Mouse (Mus musculus) heart, embryonic 12.5 days (tissue): ENCODE data around the gene Slc8a1. TPM values are rescaled to one million over a fixed set of nuclear protein-coding genes. Genes with fewer than 3 reads are reported as not detected.

Experiments used
- ATAC-seq: fragments of 200-750 bp; cut with Nextera tagmentation; 2 replicates; pipeline ENCODE4 v1.8.0; 2017; ENCODE audit warnings: moderate TSS enrichment, moderate library complexity; ENCODE audit not compliant: insufficient number of reproducible peaks, low FRiP score
- H3K27ac ChIP-seq: fragments of 300-500 bp; sonication (generic); 2 replicates; pipeline ENCODE4 v1.5.1; 2016; ENCODE audit warnings: mild to moderate bottlenecking, moderate library complexity; ENCODE audit not compliant: poor library complexity, severe bottlenecking
- H3K27me3 ChIP-seq: fragments of 300-500 bp; sonication (generic); replicated peaks from 2 replicates; pipeline ENCODE4 v1.6.1; 2016; ENCODE audit warnings: mild to moderate bottlenecking, moderate library complexity
- H3K36me3 ChIP-seq: fragments of 300-500 bp; sonication (generic); 2 replicates; pipeline ENCODE4 v1.6.1; 2016; ENCODE audit warnings: mild to moderate bottlenecking, moderate library complexity
- H3K4me1 ChIP-seq: fragments of 300-500 bp; sonication (generic); replicated peaks from 2 replicates; pipeline ENCODE4 v1.6.1; 2016; ENCODE audit warnings: mild to moderate bottlenecking
- H3K4me2 ChIP-seq: fragments of 300-500 bp; sonication (generic); 2 replicates; pipeline ENCODE4 v1.6.1; 2016; ENCODE audit warnings: mild to moderate bottlenecking, moderate library complexity
- H3K4me3 ChIP-seq: fragments of 300-500 bp; sonication (generic); 2 replicates; pipeline ENCODE4 v1.5.1; 2016; ENCODE audit warnings: mild to moderate bottlenecking
- H3K9ac ChIP-seq: fragments of 300-500 bp; sonication (generic); 2 replicates; pipeline ENCODE4 v1.6.1; 2016; ENCODE audit warnings: mild to moderate bottlenecking, moderate library complexity
- H3K9me3 ChIP-seq: fragments of 300-500 bp; sonication (generic); replicated peaks from 2 replicates; pipeline ENCODE4 v1.6.1; 2016; ENCODE audit warnings: mild to moderate bottlenecking, moderate library complexity
- WGBS: fragments of 180-500 bp; shearing (Covaris S2); methylation state at CpG from one replicate; pipeline ENCODE4 v1.1.7; 2016; 5-methylcytosine and 5-hydroxymethylcytosine counted together
- polyA plus RNA-seq: library from polyadenylated mRNA; unstranded; fragments of >200 nt; fragmentation: Nextera tagmentation; extraction: Ambion mirVana; gene quantifications from 2 replicates; pipeline ENCODE4 v1.2.1, GENCODE M21; 2016

The Slc8a1 gene
- polyA plus RNA-seq, 1 experiment from 2014 or later, result 100 TPM

- Histone ChIP-seq H3K4me3 (no peak overlapping the region), H3K27ac (peak overlapping the region; percentile 76), H3K4me2 (peak overlapping the region; percentile 11; the same call in 1 of the 2 replicates), H3K9ac (no peak overlapping the region), H3K4me1 (peaks cover 34% of the 10 kb centered on the region), H3K27me3 (no peaks in the 10 kb centered on the region), H3K9me3 (no peaks in the 10 kb centered on the region), H3K36me3 (no peaks in the 10 kb centered on the region)
- WGBS, result 47% methylated on average over 9 of the region's 9 CpGs
- ATAC-seq, result no peak; the same call in 1 of the 2 replicates
These were observed 199.7 kb downstream of the Slc8a1 start for GRCm38 (mm10) chr17:81538163-81539160.

DNA sequence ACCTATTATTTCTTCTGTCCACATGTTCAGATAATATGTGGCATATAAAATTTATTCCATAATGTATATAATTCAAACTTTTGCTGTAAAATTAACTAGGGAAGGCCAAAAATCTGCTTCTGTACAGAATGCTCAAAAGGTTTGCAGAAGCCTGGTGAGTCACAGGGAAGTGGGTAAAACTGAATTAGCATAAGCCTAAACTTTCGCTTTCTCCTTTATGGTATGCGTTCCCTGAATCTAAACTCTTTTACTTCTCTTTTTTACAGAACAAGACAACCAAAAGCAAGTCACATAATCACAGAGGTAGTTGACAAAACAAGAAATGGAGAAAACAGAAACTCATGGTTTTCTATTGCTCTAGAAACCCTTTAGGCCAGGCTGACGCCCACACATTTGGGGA lies 202.1 kb downstream of the Slc8a1 start:
- WGBS, result 83% methylated on average over 3 of the region's 3 CpGs
- H3K27me3 ChIP-seq, result no peaks in the 10 kb centered on the region
- no peaks in the 10 kb centered on the region for H3K9me3 ChIP-seq
- H3K4me1 ChIP-seq, result peaks cover 26% of the 10 kb centered on the region
- H3K4me3 ChIP-seq, result no peak overlapping the region
- H3K36me3 ChIP-seq, result no peaks in the 10 kb centered on the region
- no peak for ATAC-seq
- H3K9ac ChIP-seq, result no peak overlapping the region
- H3K4me2 ChIP-seq, result no peak overlapping the region
- H3K27ac ChIP-seq, result no peak overlapping the region

GRCm38 (mm10) chr17:81529849-81530248 lies 208.3 kb downstream of the Slc8a1 start:
- Histone ChIP-seq H3K9ac (no peak overlapping the region; the same call in 1 of the 2 replicates), H3K4me1 (peaks cover 22% of the 10 kb centered on the region), H3K4me3 (no peak overlapping the region), H3K27me3 (no peaks in the 10 kb centered on the region), H3K4me2 (no peak overlapping the region), H3K27ac (peak overlapping the region; percentile 14; the same call in 1 of the 2 replicates), H3K9me3 (no peaks in the 10 kb centered on the region), H3K36me3 (no peaks in the 10 kb centered on the region)
- ATAC-seq, result no peak
- WGBS, result 83% methylated on average over 2 of the region's 2 CpGs

DNA sequence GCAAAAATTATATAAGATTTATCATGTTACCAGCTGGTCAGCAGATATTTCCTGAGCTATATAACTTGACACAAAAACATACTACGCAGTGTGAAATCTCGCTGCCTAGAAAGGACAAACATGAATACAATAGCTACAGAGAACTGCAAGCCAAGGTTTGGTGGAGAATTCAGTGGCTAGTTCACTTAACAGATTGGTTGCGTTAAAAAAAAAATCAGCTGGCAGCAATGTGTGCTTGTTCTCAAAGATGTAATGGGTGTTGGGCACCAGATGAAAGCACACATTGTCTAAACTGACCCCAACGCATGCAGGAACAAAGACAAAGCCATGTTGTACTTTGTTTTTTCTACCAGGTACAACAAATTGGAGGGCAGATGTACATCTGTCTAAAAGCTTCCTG lies 209.2 kb downstream of the Slc8a1 start:
- Histone ChIP-seq H3K36me3 (no peaks in the 10 kb centered on the region), H3K27ac (no peak overlapping the region), H3K9ac (no peak overlapping the region), H3K9me3 (no peaks in the 10 kb centered on the region), H3K27me3 (no peaks in the 10 kb centered on the region), H3K4me3 (no peak overlapping the region), H3K4me1 (peaks cover 29% of the 10 kb centered on the region), H3K4me2 (no peak overlapping the region)
- 87% methylated on average over 4 of the region's 4 CpGs for WGBS
- ATAC-seq, result no peak

DNA sequence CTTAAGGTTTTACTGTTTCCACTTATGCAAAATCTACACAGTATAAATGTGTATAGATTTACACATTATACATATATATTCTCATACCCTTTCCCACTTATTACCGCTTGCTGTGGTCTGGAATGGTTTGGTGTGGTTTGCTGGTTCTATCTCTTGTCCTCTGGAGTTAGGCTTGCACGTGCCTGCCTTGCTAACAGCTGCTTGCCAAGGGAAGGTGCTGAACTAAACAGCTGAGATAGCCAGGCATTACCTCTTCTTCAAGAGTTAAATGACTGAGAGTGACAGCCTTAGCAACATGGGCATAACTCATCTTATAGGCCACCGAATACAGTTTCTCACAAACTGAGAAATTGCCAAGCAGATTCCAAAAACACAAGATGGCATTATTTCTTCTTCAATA lies 211.7 kb downstream of the Slc8a1 start:
- no peaks in the 10 kb centered on the region for H3K36me3 ChIP-seq
- ATAC-seq, result no peak
- no peak overlapping the region for H3K9ac ChIP-seq
- H3K4me3 ChIP-seq, result no peak overlapping the region
- H3K27ac ChIP-seq, result no peak overlapping the region
- no peaks in the 10 kb centered on the region for H3K9me3 ChIP-seq
- WGBS, result 76% methylated on average over 3 of the region's 3 CpGs
- peaks cover 35% of the 10 kb centered on the region for H3K4me1 ChIP-seq
- H3K27me3 ChIP-seq, result no peaks in the 10 kb centered on the region
- H3K4me2 ChIP-seq, result no peak overlapping the region

DNA sequence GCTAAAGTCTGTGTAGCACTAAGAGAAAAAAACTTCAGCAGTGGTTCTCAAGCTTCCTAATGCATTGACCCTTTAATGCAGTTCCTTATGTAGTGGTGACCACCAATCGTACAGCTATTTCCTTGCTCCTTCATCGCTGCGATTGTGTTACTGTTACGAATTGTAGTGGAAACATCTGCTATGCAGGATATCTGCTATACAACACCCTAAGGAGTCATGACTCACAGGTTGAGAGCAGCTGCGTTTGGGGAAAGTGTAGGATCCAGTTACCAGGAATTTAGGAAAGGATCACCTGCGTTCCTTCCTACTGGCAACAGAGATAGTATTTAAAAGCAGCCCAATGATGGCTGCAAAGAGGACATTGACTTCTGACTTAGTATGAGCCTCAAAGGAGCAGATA lies 213.4 kb downstream of the Slc8a1 start:
- no peak overlapping the region for H3K27ac ChIP-seq
- H3K9me3 ChIP-seq, result no peaks in the 10 kb centered on the region
- 71% methylated on average over 6 of the region's 6 CpGs for WGBS
- no peak overlapping the region for H3K4me3 ChIP-seq
- ATAC-seq, result no peak
- H3K27me3 ChIP-seq, result no peaks in the 10 kb centered on the region
- H3K4me2 ChIP-seq, result no peak overlapping the region
- H3K36me3 ChIP-seq, result no peaks in the 10 kb centered on the region
- peaks cover 34% of the 10 kb centered on the region for H3K4me1 ChIP-seq
- H3K9ac ChIP-seq, result no peak overlapping the region

DNA sequence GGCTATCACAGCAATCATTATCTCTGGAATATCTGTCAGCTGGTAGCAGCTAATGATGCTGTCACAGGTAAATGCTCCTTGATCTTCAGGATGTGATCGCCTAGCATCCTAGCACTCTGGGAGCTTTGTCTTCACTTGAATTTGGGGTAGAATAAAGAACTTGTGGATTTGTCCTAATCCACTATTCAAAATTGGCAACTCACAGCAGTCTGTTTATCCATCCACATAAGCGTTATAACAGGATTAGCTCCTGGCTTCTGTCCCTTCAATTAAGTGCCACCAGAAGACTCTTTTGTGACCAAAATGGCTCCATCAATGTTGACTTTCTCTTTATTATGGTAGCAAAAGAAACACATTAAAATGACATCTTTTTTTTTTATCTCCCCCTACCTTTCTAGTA lies 214.2 kb downstream of the Slc8a1 start:
- H3K27me3 ChIP-seq, result no peaks in the 10 kb centered on the region
- no peak overlapping the region for H3K9ac ChIP-seq
- no peak for ATAC-seq
- no peak overlapping the region for H3K4me3 ChIP-seq
- H3K9me3 ChIP-seq, result no peaks in the 10 kb centered on the region
- H3K4me1 ChIP-seq, result peaks cover 25% of the 10 kb centered on the region; the same call in 1 of the 2 replicates
- H3K36me3 ChIP-seq, result no peaks in the 10 kb centered on the region
- no peak overlapping the region for H3K4me2 ChIP-seq
- WGBS, result 73% methylated on average over 2 of the region's 2 CpGs
- no peak overlapping the region for H3K27ac ChIP-seq

GRCm38 (mm10) chr17:81518316-81519025 lies 219.7 kb downstream of the Slc8a1 start:
- no peak overlapping the region for H3K27ac ChIP-seq
- H3K36me3 ChIP-seq, result no peaks in the 10 kb centered on the region
- no peak overlapping the region for H3K4me3 ChIP-seq
- no peak for ATAC-seq
- no peaks in the 10 kb centered on the region for H3K9me3 ChIP-seq
- H3K4me1 ChIP-seq, result peaks cover 27% of the 10 kb centered on the region
- WGBS, result 82% methylated on average over 10 of the region's 10 CpGs
- H3K9ac ChIP-seq, result no peak overlapping the region
- no peak overlapping the region for H3K4me2 ChIP-seq
- no peaks in the 10 kb centered on the region for H3K27me3 ChIP-seq

DNA sequence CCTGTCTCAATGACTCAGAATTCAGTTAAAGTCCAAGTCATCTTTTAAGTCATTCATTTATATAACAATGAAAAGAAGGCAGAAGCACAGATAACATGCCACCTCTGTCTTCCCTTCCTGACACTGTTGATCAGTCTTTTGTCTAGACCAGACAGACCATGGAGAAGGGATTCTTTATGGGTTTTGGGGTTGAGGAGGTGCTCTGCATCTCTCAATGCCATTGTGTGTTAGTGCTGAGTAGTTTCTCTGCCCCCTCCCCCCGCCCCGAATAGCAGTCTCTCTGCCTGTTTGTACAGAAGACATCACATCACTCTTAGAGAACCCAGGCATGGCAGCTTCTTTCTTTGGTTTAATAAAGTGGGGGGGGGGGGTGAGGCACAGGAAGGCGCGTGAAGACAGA lies 222.0 kb downstream of the Slc8a1 start:
- Histone ChIP-seq H3K4me1 (peaks cover 29% of the 10 kb centered on the region), H3K9ac (no peak overlapping the region), H3K36me3 (no peaks in the 10 kb centered on the region), H3K27ac (no peak overlapping the region), H3K9me3 (no peaks in the 10 kb centered on the region), H3K4me3 (no peak overlapping the region), H3K27me3 (no peaks in the 10 kb centered on the region), H3K4me2 (no peak overlapping the region)
- WGBS, result 66% methylated on average over 4 of the region's 4 CpGs
- no peak for ATAC-seq

GRCm38 (mm10) chr17:81514022-81514421 lies 224.2 kb downstream of the Slc8a1 start:
- H3K4me1 ChIP-seq, result peaks cover 29% of the 10 kb centered on the region
- no peaks in the 10 kb centered on the region for H3K36me3 ChIP-seq
- no peak overlapping the region for H3K4me3 ChIP-seq
- no peaks in the 10 kb centered on the region for H3K27me3 ChIP-seq
- H3K4me2 ChIP-seq, result no peak overlapping the region
- H3K9me3 ChIP-seq, result no peaks in the 10 kb centered on the region
- no peak overlapping the region for H3K9ac ChIP-seq
- 0 out of 2 replicates have a peak overlapping the region, but pooled peaks have one; percentile 6 for H3K27ac ChIP-seq
- 70% methylated on average over 4 of the region's 4 CpGs for WGBS
- ATAC-seq, result no peak

DNA sequence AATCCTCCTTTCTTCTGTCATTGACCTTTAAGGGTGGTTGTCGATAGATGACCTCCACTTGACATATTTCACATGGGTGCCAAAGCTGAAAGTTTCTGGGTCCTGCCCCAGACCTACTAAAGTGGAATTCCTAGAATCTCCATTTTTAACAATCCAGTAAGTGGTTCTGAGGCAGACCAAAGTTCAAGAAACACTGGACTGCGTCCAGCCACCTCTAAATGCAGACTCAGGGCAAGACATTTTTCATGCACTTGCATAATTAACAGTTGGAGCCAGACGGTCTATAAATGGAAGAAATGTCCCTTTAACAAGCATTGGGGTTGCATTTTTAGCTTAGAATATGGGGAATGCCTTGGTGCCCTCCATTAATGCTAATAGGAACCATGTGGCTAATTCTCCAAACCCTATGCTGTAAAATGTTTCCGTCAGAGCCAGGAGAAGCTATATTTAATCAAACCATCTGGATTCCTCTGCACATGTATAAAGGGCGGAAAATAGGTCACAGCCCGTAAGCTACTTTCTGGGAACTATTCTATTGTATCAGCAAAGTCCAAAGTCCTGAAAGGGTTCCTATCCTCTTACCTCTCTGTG lies 224.7 kb downstream of the Slc8a1 start:
- no peak overlapping the region for H3K4me3 ChIP-seq
- WGBS, result 58% methylated on average over 6 of the region's 6 CpGs
- no peak for ATAC-seq
- H3K27ac ChIP-seq, result no peak overlapping the region
- peaks cover 26% of the 10 kb centered on the region for H3K4me1 ChIP-seq
- H3K36me3 ChIP-seq, result no peaks in the 10 kb centered on the region
- no peak overlapping the region for H3K4me2 ChIP-seq
- no peaks in the 10 kb centered on the region for H3K9me3 ChIP-seq
- no peaks in the 10 kb centered on the region for H3K27me3 ChIP-seq
- H3K9ac ChIP-seq, result no peak overlapping the region
